Mouse (Mus musculus) CH12.LX (cell line): ENCODE measurements at regions not wholly inside any gene's neighbourhood (a gene's known extent, or its start where the extent isn't known, plus 50 kb on each side); places are given as distances from the start of the nearest gene placed in this dataset.
A peak's percentile ranks its signal among the peaks of the same experiment; 100 is the strongest.

Experiments
- DNase-seq: peaks from one replicate; pipeline ENCODE4 v3.0.0-alpha.2; 2013; ENCODE audit errors: extremely low read depth
- H3K27ac ChIP-seq: 2 replicates; pipeline ENCODE4 v1.5.1; 2012; ENCODE audit warnings: low read depth, mild to moderate bottlenecking, control low read depth, moderate library complexity; ENCODE audit not compliant: insufficient read depth
- H3K27me3 ChIP-seq: replicated peaks from 2 replicates; pipeline ENCODE3; 2012; ENCODE audit warnings: inconsistent platforms
- H3K36me3 ChIP-seq, 2 experiments: replicated peaks in 1 of 2; 2 replicates each; pipeline versions ENCODE3 to v1.6.1; 2012; ENCODE audit warnings: inconsistent platforms in 1 of 2, low read length in 1 of 2, mild to moderate bottlenecking in 1 of 2, mixed read lengths in 1 of 2, moderate library complexity in 1 of 2; ENCODE audit not compliant: control insufficient read depth in 1 of 2, insufficient read depth in 1 of 2
- H3K4me1 ChIP-seq, 2 experiments: 2 replicates each; pipeline ENCODE4 v1.6.1; 2012; ENCODE audit warnings: inconsistent platforms in 1 of 2, moderate library complexity in 1 of 2; ENCODE audit not compliant: insufficient read depth in 2 of 2, control insufficient read depth in 1 of 2
- H3K4me2 ChIP-seq: 2 replicates; pipeline ENCODE4 v1.6.1; 2012; ENCODE audit warnings: low read depth, mild to moderate bottlenecking, control low read depth; ENCODE audit not compliant: poor library complexity, insufficient read depth, severe bottlenecking
- H3K4me3 ChIP-seq, 3 experiments: fragments of 150-350 bp in 1 of 3; sonication (generic) in 1 of 3; replicated peaks in 1 of 3; 2 replicates each; pipeline versions ENCODE3 to v1.5.1; 2011 to 2012; ENCODE audit warnings: low read depth in 2 of 3, low read length in 2 of 3, mild to moderate bottlenecking in 2 of 3, moderate library complexity in 2 of 3, control low read depth in 1 of 3, improper control_type of control experiment in 1 of 3, inconsistent platforms in 1 of 3, mixed read lengths in 1 of 3; ENCODE audit not compliant: poor library complexity in 1 of 3
- H3K79me2 ChIP-seq: replicated peaks from 2 replicates; pipeline ENCODE4 v1.6.1; 2012; ENCODE audit warnings: mild to moderate bottlenecking, moderate library complexity; ENCODE audit not compliant: control insufficient read depth, poor library complexity, insufficient read depth, severe bottlenecking; ENCODE audit errors: extremely low read depth
- H3K9ac ChIP-seq: 2 replicates; pipeline ENCODE4 v1.6.1; 2012; ENCODE audit warnings: low read depth, mild to moderate bottlenecking, control low read depth, moderate library complexity; ENCODE audit not compliant: insufficient read depth
- H3K9me3 ChIP-seq: replicated peaks from 2 replicates; pipeline ENCODE3; 2012; ENCODE audit warnings: low read length, inconsistent platforms, mixed read lengths
- BHLHE40 ChIP-seq: IDR thresholded peaks from 2 replicates; pipeline ENCODE4 v1.6.1; 2011; ENCODE audit warnings: mild to moderate bottlenecking, low read depth, low read length, improper control_type of control experiment
- CHD1 ChIP-seq: IDR thresholded peaks from 2 replicates; pipeline ENCODE4 v1.6.1; 2012; ENCODE audit warnings: low read depth, low read length, improper control_type of control experiment, inconsistent platforms
- CHD2 ChIP-seq: IDR thresholded peaks from 2 replicates; pipeline ENCODE4 v1.6.1; 2011; ENCODE audit warnings: low read length, improper control_type of control experiment
- CTCF ChIP-seq, 2 experiments: IDR thresholded peaks in 1 of 2; conservative IDR thresholded peaks in 1 of 2; 2 replicates each; pipeline ENCODE4 v1.5.1; 2011 to 2012; ENCODE audit warnings: low read depth in 2 of 2, low read length in 2 of 2, improper control_type of control experiment in 1 of 2, inconsistent platforms in 1 of 2, mild to moderate bottlenecking in 1 of 2, moderate library complexity in 1 of 2
- E2F4 ChIP-seq: IDR thresholded peaks from 2 replicates; pipeline ENCODE4 v1.6.1; 2011; ENCODE audit warnings: low read depth, low read length, improper control_type of control experiment; ENCODE audit not compliant: insufficient replicate concordance
- ELF1 ChIP-seq: IDR thresholded peaks from 2 replicates; pipeline ENCODE4 v1.6.1; 2014; ENCODE audit warnings: low read depth, mild to moderate bottlenecking, inconsistent platforms, low read length, improper control_type of control experiment
- EP300 ChIP-seq: IDR thresholded peaks from 2 replicates; pipeline ENCODE4 v1.6.1; 2011; ENCODE audit warnings: low read length, improper control_type of control experiment
- ETS1 ChIP-seq: conservative IDR thresholded peaks from 2 replicates; pipeline ENCODE4 v1.6.1; 2012; ENCODE audit warnings: low read depth, mild to moderate bottlenecking, inconsistent platforms, low read length, improper control_type of control experiment, moderate library complexity
- GABPA ChIP-seq: IDR thresholded peaks from 2 replicates; pipeline ENCODE4 v1.6.1; 2012; ENCODE audit warnings: low read depth, low read length, improper control_type of control experiment, inconsistent platforms; ENCODE audit not compliant: insufficient replicate concordance
- HCFC1 ChIP-seq: IDR thresholded peaks from 2 replicates; pipeline ENCODE4 v1.6.1; 2012; ENCODE audit warnings: low read depth, mild to moderate bottlenecking, inconsistent platforms, low read length, improper control_type of control experiment
- IRF4 ChIP-seq: IDR thresholded peaks from 2 replicates; pipeline ENCODE4 v1.6.1; 2014; ENCODE audit warnings: low read depth, mild to moderate bottlenecking, inconsistent platforms, low read length, improper control_type of control experiment
- JUN ChIP-seq: IDR thresholded peaks from 2 replicates; pipeline ENCODE4 v1.6.1; 2011; ENCODE audit warnings: low read depth, mild to moderate bottlenecking, low read length, improper control_type of control experiment, moderate library complexity; ENCODE audit not compliant: insufficient read depth
- JUND ChIP-seq: conservative IDR thresholded peaks from 2 replicates; pipeline ENCODE4 v1.6.1; 2011; ENCODE audit warnings: low read depth, low read length, improper control_type of control experiment
- KAT2A ChIP-seq: IDR thresholded peaks from 2 replicates; pipeline ENCODE4 v1.6.1; 2012; ENCODE audit warnings: low read length, improper control_type of control experiment, inconsistent platforms; ENCODE audit not compliant: insufficient replicate concordance
- MAFK ChIP-seq: IDR thresholded peaks from 2 replicates; pipeline ENCODE4 v1.6.1; 2011; ENCODE audit warnings: low read length, improper control_type of control experiment; ENCODE audit not compliant: insufficient replicate concordance
- MAX ChIP-seq: IDR thresholded peaks from 2 replicates; pipeline ENCODE4 v1.6.1; 2011; ENCODE audit warnings: low read length, improper control_type of control experiment
- MAZ ChIP-seq: IDR thresholded peaks from 2 replicates; pipeline ENCODE4 v1.6.1; 2012; ENCODE audit warnings: low read depth, mild to moderate bottlenecking, inconsistent platforms, low read length, improper control_type of control experiment, moderate library complexity
- MEF2A ChIP-seq: IDR thresholded peaks from 2 replicates; pipeline ENCODE4 v1.6.1; 2014; ENCODE audit warnings: low read depth, mild to moderate bottlenecking, inconsistent platforms, low read length, improper control_type of control experiment, borderline replicate concordance
- MXI1 ChIP-seq: IDR thresholded peaks from 2 replicates; pipeline ENCODE4 v1.6.1; 2011; ENCODE audit warnings: mild to moderate bottlenecking, low read depth, low read length, improper control_type of control experiment
- MYC ChIP-seq: IDR thresholded peaks from 2 replicates; pipeline ENCODE4 v1.6.1; 2011; ENCODE audit warnings: low read depth, mild to moderate bottlenecking, improper control_type of control experiment, low read length
- NELFE ChIP-seq: IDR thresholded peaks from 2 replicates; pipeline ENCODE4 v1.6.1; 2011; ENCODE audit warnings: low read depth, low read length, improper control_type of control experiment
- NRF1 ChIP-seq: IDR thresholded peaks from 2 replicates; pipeline ENCODE4 v1.6.1; 2014; ENCODE audit warnings: low read depth, mild to moderate bottlenecking, inconsistent platforms, low read length, improper control_type of control experiment, moderate library complexity
- PAX5 ChIP-seq: IDR thresholded peaks from 2 replicates; pipeline ENCODE4 v1.6.1; 2012; ENCODE audit warnings: low read length, inconsistent platforms, mixed read lengths
- POLR2A ChIP-seq: IDR thresholded peaks from 2 replicates; pipeline ENCODE4 v1.6.1; 2011; ENCODE audit warnings: low read depth, mild to moderate bottlenecking, improper control_type of control experiment, low read length
- POLR2AphosphoS2 ChIP-seq: IDR thresholded peaks from 2 replicates; pipeline ENCODE4 v1.6.1; 2011; ENCODE audit warnings: low read depth, low read length, improper control_type of control experiment
- RAD21 ChIP-seq: IDR thresholded peaks from 2 replicates; pipeline ENCODE4 v1.6.1; 2011; ENCODE audit warnings: low read depth, mild to moderate bottlenecking, low read length, improper control_type of control experiment, moderate library complexity
- RCOR1 ChIP-seq: conservative IDR thresholded peaks from 2 replicates; pipeline ENCODE4 v1.6.1; 2012; ENCODE audit warnings: low read depth, mild to moderate bottlenecking, inconsistent platforms, low read length, improper control_type of control experiment
- SIN3A ChIP-seq: IDR thresholded peaks from 2 replicates; pipeline ENCODE4 v1.6.1; 2012; ENCODE audit warnings: low read length, improper control_type of control experiment, inconsistent platforms
- SMC3 ChIP-seq: IDR thresholded peaks from 2 replicates; pipeline ENCODE4 v1.6.1; 2011; ENCODE audit warnings: low read depth, low read length, improper control_type of control experiment
- TBP ChIP-seq: conservative IDR thresholded peaks from 2 replicates; pipeline ENCODE4 v1.6.1; 2011; ENCODE audit warnings: low read depth, low read length, improper control_type of control experiment
- TCF12 ChIP-seq: IDR thresholded peaks from 2 replicates; pipeline ENCODE4 v1.6.1; 2014; ENCODE audit warnings: low read depth, mild to moderate bottlenecking, inconsistent platforms, low read length, improper control_type of control experiment
- UBTF ChIP-seq: IDR thresholded peaks from 2 replicates; pipeline ENCODE4 v1.6.1; 2012; ENCODE audit warnings: low read depth, mild to moderate bottlenecking, inconsistent platforms, low read length, improper control_type of control experiment, moderate library complexity
- USF1 ChIP-seq: IDR thresholded peaks from 2 replicates; pipeline ENCODE4 v1.6.1; 2014; ENCODE audit warnings: low read depth, mild to moderate bottlenecking, inconsistent platforms, low read length, improper control_type of control experiment
- USF2 ChIP-seq: conservative IDR thresholded peaks from 2 replicates; pipeline ENCODE4 v1.6.1; 2011; ENCODE audit warnings: low read depth, low read length, improper control_type of control experiment
- ZC3H11A ChIP-seq: IDR thresholded peaks from 2 replicates; pipeline ENCODE4 v1.6.1; 2012; ENCODE audit warnings: low read depth, mild to moderate bottlenecking, inconsistent platforms, low read length, improper control_type of control experiment
- ZKSCAN1 ChIP-seq: IDR thresholded peaks from 2 replicates; pipeline ENCODE4 v1.6.1; 2012; ENCODE audit warnings: low read depth, inconsistent platforms, low read length, improper control_type of control experiment, borderline replicate concordance
- ZMIZ1 ChIP-seq: IDR thresholded peaks from 2 replicates; pipeline ENCODE4 v1.6.1; 2012; ENCODE audit warnings: low read depth, mild to moderate bottlenecking, inconsistent platforms, low read length, improper control_type of control experiment
- ZNF384 ChIP-seq: IDR thresholded peaks from 2 replicates; pipeline ENCODE4 v1.6.1; 2012; ENCODE audit warnings: low read depth, low read length, improper control_type of control experiment, inconsistent platforms
- dilution Hi-C: fragments of 300-500 bp; cut with MboI; formaldehyde crosslinking; loops from 2 replicates; pipeline ENCODE4 v1.14.3; 2020; ENCODE audit warnings: low sequenced_read_pairs; ENCODE audit not compliant: extremely low pct_unique_long_range_greater_than_20kb, extremely low pct_ligation_motif_present
- in situ Hi-C: fragments of 300-500 bp; cut with MboI; formaldehyde crosslinking; loops from 3 replicates; pipeline ENCODE4 v1.14.3; 2019; ENCODE audit warnings: low sequenced_read_pairs, low pct_ligation_motif_present, low pct_unique_long_range_greater_than_20kb, mixed read lengths

- no peaks in the 10 kb centered on the region for H3K27me3 ChIP-seq
These were observed 178.2 kb upstream of the Mkln1 start for GRCm38 (mm10) chr6:31220184-31220931.

GRCm38 (mm10) chr6:31221490-31221889, 177.0 kb upstream of the Mkln1 start:
- in situ Hi-C loops: loop anchor here (25.0 kb wide), 1 partner anchor 166 kb away; the partner anchor contains the start of gene Mkln1
- H3K79me2 ChIP-seq: peaks cover 21% of the 10 kb centered on the region
- H3K4me1 ChIP-seq: peaks cover 6 to 22% of the 10 kb centered on the region in 2 experiments; a peak in 3 of 4 replicates
- dilution Hi-C loops: no loop called here
- H3K36me3 ChIP-seq: peaks cover 0 to under 1% of the 10 kb centered on the region in 2 experiments
- peak overlapping the region; percentile 40 to 83 (median 49) for H3K4me3 ChIP-seq
- H3K9me3 ChIP-seq: no peaks in the 10 kb centered on the region
- peak overlapping the region; percentile 96 for H3K4me2 ChIP-seq
- DNase-seq: peak; percentile 74
- H3K27me3 ChIP-seq: no peaks in the 10 kb centered on the region
- H3K9ac ChIP-seq: peak overlapping the region; percentile 53; the same call in 1 of the 2 replicates
- H3K27ac ChIP-seq: no peak overlapping the region
- TF ChIP-seq NRF1: no peak
- TF ChIP-seq IRF4: peak; percentile 42; the same call in 1 of the 2 replicates
- peak; percentile 33; the same call in 1 of the 2 replicates for TF ChIP-seq BHLHE40
- no peak for TF ChIP-seq SMC3
- TF ChIP-seq ZNF384: no peak
- no peak for TF ChIP-seq UBTF
- TF ChIP-seq PAX5: no peak
- no peak for TF ChIP-seq TCF12
- TF ChIP-seq MEF2A: 0 out of 2 replicates have a peak, but pooled peaks have one; percentile 56
- TF ChIP-seq SIN3A: peak; percentile 52
- TF ChIP-seq MAZ: no peak
- peak; percentile 76; the same call in 1 of the 2 replicates for TF ChIP-seq MXI1
- 0 out of 2 replicates have a peak, but pooled peaks have one; percentile 11 for TF ChIP-seq CHD2
- TF ChIP-seq MYC: peak; percentile 85
- peak; percentile 80 for TF ChIP-seq MAX

More at GRCm38 (mm10) chr6:31220184-31220931, 178.2 kb upstream of the Mkln1 start:
- in situ Hi-C loops (loop anchor here (25.0 kb wide), 1 partner anchor 167 kb away; the partner anchor contains the start of gene Mkln1), dilution Hi-C loops (no loop called here)
- H3K27ac ChIP-seq: peak overlapping the region; percentile 93
- peak; percentile 78 for DNase-seq
- H3K9ac ChIP-seq: peak overlapping the region; percentile 95
- peak overlapping the region; percentile 96 for H3K4me2 ChIP-seq
- peaks cover 6 to 31% of the 10 kb centered on the region in 2 experiments; a peak in 3 of 4 replicates for H3K4me1 ChIP-seq
- no peaks in the 10 kb centered on the region for H3K9me3 ChIP-seq
- peak overlapping the region; percentile 79 to 94 (median 83) for H3K4me3 ChIP-seq
- H3K79me2 ChIP-seq: peaks cover 26% of the 10 kb centered on the region
- peaks cover 0 to 10% of the 10 kb centered on the region in 2 experiments for H3K36me3 ChIP-seq
- TF ChIP-seq ZMIZ1 (no peak; the same call in none of the 2 replicates), POLR2A (peak; percentile 55; the same call in 1 of the 2 replicates), ZKSCAN1 (no peak), EP300 (no peak), HCFC1 (0 out of 2 replicates have a peak, but pooled peaks have one; percentile 10), ZNF384 (no peak), JUN (no peak), TBP (0 out of 2 replicates have a peak, but pooled peaks have one; percentile 69), ETS1 (peak; percentile 53), TCF12 (peak; percentile 37; the same call in 1 of the 2 replicates), ZC3H11A (no peak), MAX (no peak), E2F4 (no peak), ELF1 (peak; percentile 48; the same call in 1 of the 2 replicates), RAD21 (no peak), JUND (no peak), SIN3A (peak; percentile 85), UBTF (peak; percentile 89), SMC3 (no peak), MAFK (peak; percentile 91), IRF4 (no peak; the same call in 1 of the 2 replicates), CHD2 (peak; percentile 72; the same call in 1 of the 2 replicates), RCOR1 (peak; percentile 26; the same call in 1 of the 2 replicates), MEF2A (no peak), GABPA (no peak), BHLHE40 (peak; percentile 22), NELFE (0 out of 2 replicates have a peak, but pooled peaks have one; percentile 15), PAX5 (no peak), NRF1 (0 out of 2 replicates have a peak, but pooled peaks have one; percentile 7), MXI1 (peak; percentile 78), USF1 (no peak), MAZ (peak; percentile 82), USF2 (no peak), POLR2AphosphoS2 (no peak), KAT2A (0 out of 2 replicates have a peak, but pooled peaks have one; percentile 43), CTCF (conservative IDR thresholded peaks at IDR 0.05 in 1 of 2, IDR thresholded peaks at IDR 0.05 in 1 of 2; ENCODE audit: low read depth in 2 of 2, low read length in 2 of 2) (no peak), CHD1 (no peak), MYC (no peak)
